Mouse (Mus musculus): ENCODE measurements around the gene Pla2g2f.

Gene Pla2g2f

GRCm38 (mm10) chr4:138755983-138756382 lies 1.4 kb downstream of the Pla2g2f start:
- no peak for DNase-seq

GRCm38 (mm10) chr4:138755439-138755838 lies 2.0 kb downstream of the Pla2g2f start:
- no peak for DNase-seq

- DNase-seq = no peak
Observed at GRCm38 (mm10) chr4:138754432-138754831, 3.0 kb downstream of the Pla2g2f start.

- DNase-seq = no peak
Observed at GRCm38 (mm10) chr4:138753608-138754007, 3.8 kb downstream of the Pla2g2f start.

- no peak for DNase-seq
Observed at GRCm38 (mm10) chr4:138752603-138753002, 4.8 kb downstream of the Pla2g2f start.

GRCm38 (mm10) chr4:138748369-138749072 lies 8.9 kb downstream of the Pla2g2f start:
- peak; percentile 63 for DNase-seq

- DNase-seq = no peak
Observed at GRCm38 (mm10) chr4:138747851-138748250, 9.6 kb downstream of the Pla2g2f start.

- no peak for DNase-seq
Observed at GRCm38 (mm10) chr4:138746866-138747265, 10.6 kb downstream of the Pla2g2f start.

- DNase-seq = peak; percentile 67
Observed at GRCm38 (mm10) chr4:138745884-138746283, 11.5 kb downstream of the Pla2g2f start.

GRCm38 (mm10) chr4:138739136-138739851 lies 18.1 kb downstream of the Pla2g2f start:
- peak; percentile 52 for DNase-seq

- no peak for DNase-seq
Observed at GRCm38 (mm10) chr4:138737031-138737430, 20.4 kb downstream of the Pla2g2f start, which contains the start of gene Ubxn10. Gene Ubxn10 (minus strand): TSS chr4:138737167.

GRCm38 (mm10) chr4:138734863-138735262 lies 22.6 kb downstream of the Pla2g2f start:
- DNase-seq = no peak

- no peak for DNase-seq
Observed at GRCm38 (mm10) chr4:138734105-138734504, 23.3 kb downstream of the Pla2g2f start.

GRCm38 (mm10) chr4:138729018-138729703 lies 28.3 kb downstream of the Pla2g2f start:
- peak; percentile 29 for DNase-seq

- DNase-seq = no peak
Observed at GRCm38 (mm10) chr4:138725751-138726150, 31.7 kb downstream of the Pla2g2f start.

GRCm38 (mm10) chr4:138725127-138725461 lies 32.3 kb downstream of the Pla2g2f start:
- DNase-seq = peak; percentile 86

GRCm38 (mm10) chr4:138724354-138725126 lies 32.9 kb downstream of the Pla2g2f start, which contains the start of gene Pla2g2c:
Gene Pla2g2c (plus strand): TSS chr4:138724792.
- DNase-seq = no peak

GRCm38 (mm10) chr4:138723493-138724281 lies 33.7 kb downstream of the Pla2g2f start:
- no peak for DNase-seq

- no peak for DNase-seq
Observed at GRCm38 (mm10) chr4:138719264-138719596, 38.2 kb downstream of the Pla2g2f start.

- no peak for DNase-seq
Observed at GRCm38 (mm10) chr4:138718586-138719263, 38.7 kb downstream of the Pla2g2f start.

GRCm38 (mm10) chr4:138716697-138717096 lies 40.7 kb downstream of the Pla2g2f start:
- DNase-seq = no peak

GRCm38 (mm10) chr4:138714186-138714585 lies 43.2 kb downstream of the Pla2g2f start:
- no peak for DNase-seq

Measured in embryo, embryonic 11 days (tissue).